Mouse (Mus musculus): Measurements from ENCODE around the gene Elovl5. TPM values are rescaled to one million over a fixed set of nuclear protein-coding genes. Genes with fewer than 3 reads are reported as not detected.
"Not testable (repeated sequence)": the region's sequence is repeated elsewhere in the genome, so short reads cannot be mapped to it uniquely, and the experiment has no call there.

The Elovl5 gene
- total RNA-seq, 2 experiments from 2014 or later: 189 to 306 TPM

DNA sequence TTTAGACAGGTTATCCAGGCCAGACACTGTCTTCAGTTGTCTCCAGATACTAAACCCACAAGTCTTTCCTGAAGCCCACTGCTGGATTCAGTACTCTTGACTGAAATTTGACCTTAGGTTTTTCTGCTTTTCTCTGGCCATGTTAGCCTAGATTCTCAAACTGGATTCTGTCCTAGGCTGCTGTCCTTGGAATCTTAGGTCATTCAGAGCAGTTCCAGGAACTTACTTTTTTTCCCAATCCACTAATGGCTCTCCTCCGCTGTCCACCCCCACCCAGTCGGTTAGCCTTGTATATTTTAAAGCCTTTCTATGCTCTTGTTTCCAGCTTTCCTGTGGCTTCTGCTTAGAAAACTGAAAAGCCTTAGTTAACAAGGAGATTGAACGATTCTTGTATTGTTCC is 37.8 kb downstream of the Elovl5 start:
- DNase-seq: peak; percentile 46

GRCm38 (mm10) chr9:77955511-77955910 is 38.3 kb downstream of the Elovl5 start:
- DNase-seq: peak; percentile 68

DNA sequence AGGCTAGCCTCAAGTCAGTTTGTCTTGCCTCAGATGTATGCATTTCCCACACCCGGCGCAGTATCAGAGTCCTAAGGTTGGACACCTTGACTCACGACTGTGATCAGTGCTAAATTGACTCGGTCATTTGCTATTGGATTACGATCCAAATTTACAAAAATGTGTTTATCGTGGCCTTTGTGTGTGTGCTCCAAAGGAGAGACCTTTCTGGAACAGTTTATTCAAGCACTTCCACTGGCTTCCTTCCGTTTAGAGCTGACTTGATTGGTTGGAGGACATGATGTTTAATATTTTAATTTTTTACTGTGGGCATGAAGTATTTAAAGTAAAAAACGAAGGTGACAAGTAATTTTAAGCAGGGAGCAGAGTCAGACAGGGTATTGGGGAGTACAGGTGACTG is 38.8 kb downstream of the Elovl5 start:
- no peak for DNase-seq

- peak; percentile 53 for DNase-seq
Observed at GRCm38 (mm10) chr9:77958327-77958726, 41.2 kb downstream of the Elovl5 start.

- no peak for DNase-seq
Observed at GRCm38 (mm10) chr9:77959759-77960158, 42.6 kb downstream of the Elovl5 start.

DNA sequence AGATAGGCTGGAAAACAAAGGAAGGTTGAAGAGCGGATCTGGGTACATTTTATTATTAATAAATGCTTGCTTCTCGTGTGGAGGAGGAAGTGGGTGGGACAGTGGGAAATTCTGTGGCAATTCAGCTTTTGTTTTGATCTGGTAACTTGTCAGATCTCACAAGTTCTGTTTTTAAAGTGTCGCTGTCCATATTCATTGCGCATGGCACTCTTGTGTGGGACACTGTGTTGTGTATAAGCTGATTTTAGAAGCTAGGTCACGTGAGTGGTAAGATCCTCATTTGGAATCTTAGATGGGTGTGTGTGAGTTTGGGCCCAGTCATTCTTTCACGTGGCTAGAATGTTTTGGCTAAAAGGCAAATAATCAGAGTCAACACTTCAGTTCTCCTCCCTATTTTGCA is 44.2 kb downstream of the Elovl5 start:
- no peak for DNase-seq

DNA sequence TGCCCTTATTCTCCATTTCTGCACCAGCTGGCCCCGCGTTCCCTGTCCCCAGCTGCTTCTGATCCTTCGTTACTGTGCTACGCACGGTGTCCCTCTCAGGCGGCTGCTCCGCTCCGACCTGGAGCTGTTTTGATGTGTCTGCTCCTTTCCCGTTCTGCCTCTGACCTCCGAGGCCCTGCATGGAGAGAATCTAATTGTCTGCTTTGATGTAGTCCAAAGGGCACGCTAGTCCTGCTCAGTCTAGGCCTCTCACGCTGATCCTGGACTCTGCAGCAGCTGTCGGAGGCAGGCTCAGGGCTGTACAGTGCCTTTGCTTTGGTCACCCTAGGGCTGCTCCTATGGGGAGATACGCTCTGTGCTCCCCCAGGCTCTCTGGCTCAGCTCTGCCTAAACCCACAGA is 46.9 kb downstream of the Elovl5 start:
- DNase-seq: no peak

DNA sequence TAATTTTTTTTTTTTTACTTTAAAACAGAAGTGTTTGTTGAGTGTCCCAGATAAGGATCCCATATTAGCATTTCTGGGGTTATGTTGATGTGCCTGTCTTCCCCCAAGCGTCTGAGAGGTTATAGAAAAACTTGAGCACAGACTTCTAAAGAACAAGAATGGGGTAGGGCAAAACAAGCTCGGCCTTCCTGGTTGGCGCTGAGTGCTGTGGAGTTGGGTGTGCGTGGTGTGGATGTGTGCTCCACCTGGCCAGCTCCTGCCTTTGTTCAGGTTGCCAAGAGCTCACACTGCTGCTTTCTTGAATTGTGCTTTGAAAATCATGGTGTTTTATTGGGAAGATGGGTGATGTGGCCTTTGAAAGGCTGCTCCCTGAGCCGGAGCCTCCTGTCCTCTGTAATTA is 48.1 kb downstream of the Elovl5 start:
- DNase-seq: no peak

- DNase-seq: no peak
Observed at GRCm38 (mm10) chr9:77965768-77966552, 48.8 kb downstream of the Elovl5 start.

DNA sequence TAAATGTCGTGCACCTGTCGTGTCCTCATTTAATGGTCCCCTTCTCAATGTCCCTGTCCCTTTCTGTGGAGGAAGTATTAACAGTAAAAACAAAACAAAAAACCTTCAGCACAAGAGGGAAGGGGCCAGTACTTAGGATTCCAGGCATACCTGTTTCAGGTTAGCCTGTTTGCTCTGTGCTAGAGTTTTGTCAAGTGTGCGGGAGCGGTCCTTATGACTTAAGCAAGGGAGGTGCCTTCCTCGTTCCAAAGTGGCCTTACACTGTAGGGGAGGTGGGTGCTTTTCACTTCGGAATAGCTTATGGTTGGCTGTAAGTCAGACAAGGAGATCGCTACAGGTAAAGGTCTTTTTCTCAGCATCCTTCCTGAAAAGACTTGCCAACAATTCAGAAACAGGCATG is 49.7 kb downstream of the Elovl5 start:
- DNase-seq: no peak

DNA sequence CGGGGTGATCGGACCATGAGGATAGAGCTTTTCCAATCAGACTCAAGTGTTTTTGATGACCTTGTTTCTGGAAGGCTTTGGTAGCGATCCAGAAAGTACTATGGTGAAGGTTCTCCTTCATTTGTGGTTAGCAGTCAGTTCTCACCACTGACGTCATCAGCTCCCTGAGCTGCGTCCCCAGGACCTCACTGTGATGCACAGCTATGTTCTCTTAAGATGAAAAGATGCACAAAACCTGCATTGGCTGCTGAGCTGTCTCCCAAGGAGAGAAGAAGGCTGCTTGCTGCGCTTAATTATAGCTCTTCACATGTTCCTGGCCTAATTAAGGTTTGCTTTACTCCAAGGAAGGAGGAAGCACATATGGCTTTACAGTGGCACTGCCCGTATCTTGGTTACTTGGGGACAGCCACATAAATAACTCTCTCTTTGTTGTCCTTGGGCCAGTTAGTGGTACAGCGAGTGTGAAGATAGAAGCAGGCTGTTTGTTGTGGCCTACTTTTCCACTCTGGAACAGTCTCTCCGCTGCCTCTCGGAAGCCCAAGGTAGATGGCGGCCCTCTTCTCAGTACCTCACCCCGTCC is 50.5 kb downstream of the Elovl5 start:
- no peak for DNase-seq

- no peak for DNase-seq
Observed at GRCm38 (mm10) chr9:77969192-77969953, 52.2 kb downstream of the Elovl5 start.

GRCm38 (mm10) chr9:77979000-77979399 is 61.8 kb downstream of the Elovl5 start:
- DNase-seq: no peak

- DNase-seq: no peak
Observed at GRCm38 (mm10) chr9:77982616-77983015, 65.5 kb downstream of the Elovl5 start.

DNA sequence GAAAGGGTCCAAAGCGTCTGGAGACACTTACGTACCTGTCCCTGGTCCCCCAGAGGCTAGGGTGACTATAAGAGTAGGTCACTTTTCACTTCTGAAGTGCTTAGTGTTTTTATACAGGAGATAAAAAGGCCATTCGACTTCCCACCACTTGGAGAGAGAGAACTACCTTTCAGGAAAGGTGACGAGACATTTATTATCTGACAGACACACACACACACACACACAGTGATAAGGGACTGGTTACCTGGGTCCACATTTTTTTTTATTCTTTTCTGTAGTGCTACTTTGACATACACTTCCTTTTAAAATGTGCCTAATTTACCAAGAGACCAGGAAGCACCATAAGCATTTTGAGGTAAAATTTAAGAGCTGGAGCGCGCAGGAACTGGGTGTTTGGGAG is 66.4 kb downstream of the Elovl5 start:
- no peak for DNase-seq

DNA sequence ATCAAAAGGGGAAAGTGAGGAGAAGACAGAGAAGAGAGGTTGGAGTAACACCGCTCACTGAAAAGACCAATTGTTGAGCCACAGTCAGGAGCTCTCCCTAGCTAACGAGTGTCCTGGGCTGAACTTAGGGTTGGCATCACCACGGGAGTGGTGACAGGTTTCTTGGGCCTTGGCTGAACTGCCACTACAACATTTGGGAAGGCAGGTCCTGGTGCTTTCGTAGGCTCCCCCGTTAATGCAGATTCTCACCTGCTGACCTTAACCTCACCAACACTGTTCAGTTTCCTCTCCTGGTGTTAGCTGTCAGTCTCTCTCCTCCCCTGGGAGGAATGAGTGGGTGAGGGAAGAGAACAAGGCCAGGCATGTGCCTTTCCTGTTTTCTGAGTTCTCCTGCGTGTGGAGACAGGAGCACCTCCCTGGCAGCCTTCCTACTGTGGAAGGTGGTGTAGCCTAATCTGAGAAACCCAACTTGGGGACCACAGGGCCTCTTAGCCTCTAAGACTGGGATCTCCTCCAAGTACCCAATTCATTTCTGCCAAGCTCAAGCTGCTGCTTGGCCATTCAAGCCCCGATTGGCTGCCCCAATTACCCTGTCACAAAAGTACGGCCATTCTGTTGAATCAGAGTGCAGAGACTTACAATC is 69.1 kb downstream of the Elovl5 start:
- DNase-seq: peak; percentile 39

DNA sequence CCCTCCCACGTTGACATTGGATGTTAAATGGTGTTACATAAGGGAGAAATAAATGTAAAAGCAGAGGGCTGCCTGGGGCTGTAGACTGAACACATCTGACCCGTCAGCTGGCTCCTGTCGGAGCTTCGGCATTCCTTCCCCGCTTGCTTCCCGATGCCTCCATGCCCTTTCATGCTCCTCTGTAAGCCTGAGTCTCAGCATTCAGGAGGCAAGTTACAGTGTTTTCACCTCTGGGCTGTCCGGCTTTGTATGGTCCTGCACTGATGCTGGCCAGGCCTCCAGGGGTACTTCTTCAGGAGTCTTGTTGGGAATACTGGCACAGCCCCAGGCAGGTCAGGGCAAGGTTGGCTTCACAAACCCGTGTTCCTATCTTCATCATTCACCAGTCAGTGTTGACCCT is 72.5 kb downstream of the Elovl5 start:
- no peak for DNase-seq

DNA sequence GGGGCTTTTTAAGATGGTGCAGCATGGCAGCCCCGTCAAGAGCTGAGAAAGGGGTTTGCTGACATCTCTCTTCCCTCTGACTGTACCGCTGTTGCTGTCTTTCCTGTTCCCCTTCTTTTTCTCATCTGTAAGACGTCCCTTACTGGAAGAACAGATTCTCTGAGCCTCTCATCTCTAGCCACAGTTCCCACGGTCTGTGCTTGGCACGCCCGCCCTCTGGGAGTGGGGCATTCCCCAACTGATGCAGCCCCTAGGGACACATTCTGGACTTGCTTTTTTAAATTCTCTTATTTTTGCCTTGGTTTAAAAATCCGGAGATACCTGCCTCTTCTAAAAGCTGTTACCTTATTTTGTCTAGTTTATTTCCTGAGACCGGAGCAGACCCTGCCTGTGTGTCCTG is 73.1 kb downstream of the Elovl5 start:
- DNase-seq: no peak

DNA sequence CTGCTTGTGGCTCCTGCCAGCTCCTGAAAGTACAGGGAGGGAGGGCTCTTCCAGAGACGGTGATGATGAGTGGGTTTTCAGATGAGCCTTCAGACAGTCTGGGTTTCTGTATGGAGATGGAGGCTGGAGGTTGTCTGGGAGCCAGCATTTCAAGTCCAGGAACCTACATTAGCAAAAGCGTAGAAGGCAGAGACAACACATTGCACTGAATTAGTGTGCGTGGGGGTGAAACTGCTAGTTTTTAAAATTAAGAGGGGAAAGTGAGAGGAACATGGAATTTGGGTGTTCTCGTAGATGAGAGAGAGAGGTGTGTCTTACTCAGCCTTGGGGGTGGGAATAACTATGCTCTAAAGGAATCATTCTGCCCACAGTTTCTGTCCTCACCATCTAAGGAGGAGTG is 74.5 kb downstream of the Elovl5 start:
- no peak for DNase-seq

DNA sequence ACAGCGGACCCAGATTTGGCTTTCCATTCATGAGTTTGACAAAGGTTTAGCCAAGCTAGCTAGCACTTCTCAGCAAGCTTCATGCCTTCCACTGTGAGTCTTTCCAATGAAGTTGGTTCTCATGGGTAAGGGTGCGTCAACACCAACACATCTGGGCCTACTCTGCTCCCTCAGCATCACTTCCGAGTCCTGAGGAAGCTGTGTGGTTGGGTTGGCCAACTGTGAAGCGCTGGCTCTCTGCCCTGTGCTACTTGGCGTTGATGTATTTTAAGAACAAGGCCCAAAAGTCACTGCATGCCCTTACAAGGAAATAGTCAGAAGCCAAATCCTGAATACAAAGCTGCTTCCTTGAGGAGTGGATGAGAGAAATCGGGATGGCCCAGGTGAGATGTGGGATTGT is 75.1 kb downstream of the Elovl5 start:
- peak; percentile 69 for DNase-seq

GRCm38 (mm10) chr9:77993101-77993500 is 75.9 kb downstream of the Elovl5 start:
- DNase-seq: no peak

GRCm38 (mm10) chr9:77993538-77994255 is 76.5 kb downstream of the Elovl5 start:
- DNase-seq: not testable (repeated sequence)

Data from adrenal gland, postnatal 10 days (tissue).